Mouse (Mus musculus): ENCODE results near the gene Gm49318. TPM values are rescaled to one million over a fixed set of nuclear protein-coding genes. Genes with fewer than 3 reads are reported as not detected.

The Gm49318 gene
- polyA plus RNA-seq, 1 experiment from 2014 or later: not detected

- 12% methylated on average over 14 of the region's 14 CpGs for WGBS
- no peaks in the 10 kb centered on the region for H3K9me3 ChIP-seq (ENCODE audit: control insufficient read depth, low read length)
- H3K4me3 ChIP-seq (ENCODE audit: low read depth, low read length): no peak within 1 kb of the TSS
- no peak within 1 kb of the TSS for H3K27ac ChIP-seq (ENCODE audit: low read depth, low read length)
- no peak within 1 kb of the TSS for H3K4me2 ChIP-seq (ENCODE audit: low read depth, low read length)
- no peak for ATAC-seq (ENCODE audit: low read depth)
- H3K36me3 ChIP-seq (ENCODE audit: control insufficient read depth, insufficient read depth, low read length): no peaks in the 10 kb centered on the region
- peaks cover 20% of the 10 kb centered on the region for H3K27me3 ChIP-seq (ENCODE audit: control insufficient read depth, insufficient read depth, low read length)
- no peaks in the 10 kb centered on the region for H3K4me1 ChIP-seq (ENCODE audit: control insufficient read depth, insufficient read depth, low read length)
- no peak within 1 kb of the TSS for H3K9ac ChIP-seq (replicated peaks; ENCODE audit: low read depth, low read length)
Measured at GRCm38 (mm10) chr9:22098993-22099696, 28.1 kb upstream of the Gm49318 start, which contains the start of gene Cnn1. Gene Cnn1 (plus strand): TSS chr9:22099216.

GRCm38 (mm10) chr9:22095854-22096307, 24.8 kb upstream of the Gm49318 start:
- Histone ChIP-seq H3K27ac (ENCODE audit: low read depth, low read length) (no peak overlapping the region), H3K4me3 (ENCODE audit: low read depth, low read length) (peak overlapping the region; percentile 22), H3K27me3 (ENCODE audit: control insufficient read depth, insufficient read depth, low read length) (peaks cover 16% of the 10 kb centered on the region), H3K9ac (replicated peaks; ENCODE audit: low read depth, low read length) (peak overlapping the region; percentile 52), H3K9me3 (ENCODE audit: control insufficient read depth, low read length) (no peaks in the 10 kb centered on the region), H3K4me1 (ENCODE audit: control insufficient read depth, insufficient read depth, low read length) (no peaks in the 10 kb centered on the region), H3K4me2 (ENCODE audit: low read depth, low read length) (peak overlapping the region; percentile 48), H3K36me3 (ENCODE audit: control insufficient read depth, insufficient read depth, low read length) (no peaks in the 10 kb centered on the region)
- peak; percentile 60; the same call in 1 of the 2 replicates for ATAC-seq (ENCODE audit: low read depth)
- 4% methylated on average over 24 of the region's 24 CpGs for WGBS

GRCm38 (mm10) chr9:22092746-22093145, 21.7 kb upstream of the Gm49318 start:
- no peak overlapping the region for H3K9ac ChIP-seq (replicated peaks; ENCODE audit: low read depth, low read length)
- ATAC-seq (ENCODE audit: low read depth): no peak
- WGBS: 94% methylated on average over 6 of the region's 6 CpGs
- H3K4me3 ChIP-seq (ENCODE audit: low read depth, low read length): no peak overlapping the region
- H3K4me1 ChIP-seq (ENCODE audit: control insufficient read depth, insufficient read depth, low read length): no peaks in the 10 kb centered on the region
- no peaks in the 10 kb centered on the region for H3K36me3 ChIP-seq (ENCODE audit: control insufficient read depth, insufficient read depth, low read length)
- H3K27me3 ChIP-seq (ENCODE audit: control insufficient read depth, insufficient read depth, low read length): peaks cover 1% of the 10 kb centered on the region; the same call in 1 of the 2 replicates
- no peaks in the 10 kb centered on the region for H3K9me3 ChIP-seq (ENCODE audit: control insufficient read depth, low read length)
- H3K27ac ChIP-seq (ENCODE audit: low read depth, low read length): no peak overlapping the region
- no peak overlapping the region for H3K4me2 ChIP-seq (ENCODE audit: low read depth, low read length)

GRCm38 (mm10) chr9:22089986-22090385, 18.9 kb upstream of the Gm49318 start:
- peaks cover 6% of the 10 kb centered on the region for H3K4me1 ChIP-seq (ENCODE audit: control insufficient read depth, insufficient read depth, low read length)
- H3K27ac ChIP-seq (ENCODE audit: low read depth, low read length): no peak overlapping the region
- WGBS: 93% methylated on average over 7 of the region's 7 CpGs
- no peaks in the 10 kb centered on the region for H3K9me3 ChIP-seq (ENCODE audit: control insufficient read depth, low read length)
- H3K27me3 ChIP-seq (ENCODE audit: control insufficient read depth, insufficient read depth, low read length): no peaks in the 10 kb centered on the region
- no peak overlapping the region for H3K9ac ChIP-seq (replicated peaks; ENCODE audit: low read depth, low read length)
- H3K4me3 ChIP-seq (ENCODE audit: low read depth, low read length): no peak overlapping the region
- H3K36me3 ChIP-seq (ENCODE audit: control insufficient read depth, insufficient read depth, low read length): no peaks in the 10 kb centered on the region
- no peak for ATAC-seq (ENCODE audit: low read depth)
- no peak overlapping the region for H3K4me2 ChIP-seq (ENCODE audit: low read depth, low read length)

GRCm38 (mm10) chr9:22089281-22089680, 18.2 kb upstream of the Gm49318 start:
- Histone ChIP-seq H3K9me3 (ENCODE audit: control insufficient read depth, low read length) (no peaks in the 10 kb centered on the region), H3K4me2 (ENCODE audit: low read depth, low read length) (no peak overlapping the region), H3K36me3 (ENCODE audit: control insufficient read depth, insufficient read depth, low read length) (no peaks in the 10 kb centered on the region), H3K4me3 (ENCODE audit: low read depth, low read length) (no peak overlapping the region), H3K27me3 (ENCODE audit: control insufficient read depth, insufficient read depth, low read length) (no peaks in the 10 kb centered on the region), H3K27ac (ENCODE audit: low read depth, low read length) (no peak overlapping the region), H3K4me1 (ENCODE audit: control insufficient read depth, insufficient read depth, low read length) (peaks cover 6% of the 10 kb centered on the region), H3K9ac (replicated peaks; ENCODE audit: low read depth, low read length) (no peak overlapping the region)
- WGBS: 97% methylated on average over 7 of the region's 7 CpGs
- ATAC-seq (ENCODE audit: low read depth): no peak

GRCm38 (mm10) chr9:22087034-22087618, 16.1 kb upstream of the Gm49318 start:
- no peaks in the 10 kb centered on the region for H3K27me3 ChIP-seq (ENCODE audit: control insufficient read depth, insufficient read depth, low read length)
- H3K36me3 ChIP-seq (ENCODE audit: control insufficient read depth, insufficient read depth, low read length): no peaks in the 10 kb centered on the region
- 87% methylated on average over 2 of the region's 2 CpGs for WGBS
- no peaks in the 10 kb centered on the region for H3K9me3 ChIP-seq (ENCODE audit: control insufficient read depth, low read length)
- H3K4me2 ChIP-seq (ENCODE audit: low read depth, low read length): no peak overlapping the region
- no peak overlapping the region for H3K9ac ChIP-seq (replicated peaks; ENCODE audit: low read depth, low read length)
- H3K4me3 ChIP-seq (ENCODE audit: low read depth, low read length): no peak overlapping the region
- ATAC-seq (ENCODE audit: low read depth): no peak
- H3K27ac ChIP-seq (ENCODE audit: low read depth, low read length): no peak overlapping the region
- peaks cover 6% of the 10 kb centered on the region for H3K4me1 ChIP-seq (ENCODE audit: control insufficient read depth, insufficient read depth, low read length)

GRCm38 (mm10) chr9:22086012-22086411, 15.0 kb upstream of the Gm49318 start:
- Histone ChIP-seq H3K27ac (ENCODE audit: low read depth, low read length) (peak overlapping the region; percentile 75; the same call in 1 of the 2 replicates), H3K27me3 (ENCODE audit: control insufficient read depth, insufficient read depth, low read length) (no peaks in the 10 kb centered on the region)

GRCm38 (mm10) chr9:22085022-22085834, 14.2 kb upstream of the Gm49318 start, which contains the start of gene Ecsit:
Gene Ecsit (minus strand): TSS chr9:22085438.
- Histone ChIP-seq H3K27me3 (ENCODE audit: control insufficient read depth, insufficient read depth, low read length) (no peaks in the 10 kb centered on the region), H3K4me1 (ENCODE audit: control insufficient read depth, insufficient read depth, low read length) (peaks cover 6% of the 10 kb centered on the region), H3K36me3 (ENCODE audit: control insufficient read depth, insufficient read depth, low read length) (no peaks in the 10 kb centered on the region), H3K4me3 (ENCODE audit: low read depth, low read length) (peak within 1 kb of the TSS; percentile 77), H3K27ac (ENCODE audit: low read depth, low read length) (peak within 1 kb of the TSS; percentile 75), H3K4me2 (ENCODE audit: low read depth, low read length) (peak within 1 kb of the TSS; percentile 83), H3K9ac (replicated peaks; ENCODE audit: low read depth, low read length) (peak within 1 kb of the TSS; percentile 64), H3K9me3 (ENCODE audit: control insufficient read depth, low read length) (no peaks in the 10 kb centered on the region)
- WGBS: under 1% methylated on average over 48 of the region's 48 CpGs
- ATAC-seq (ENCODE audit: low read depth): peak; percentile 99

More at GRCm38 (mm10) chr9:22086012-22086411, 15.0 kb upstream of the Gm49318 start:
- Histone ChIP-seq H3K4me2 (ENCODE audit: low read depth, low read length) (peak overlapping the region; percentile 83), H3K9me3 (ENCODE audit: control insufficient read depth, low read length) (no peaks in the 10 kb centered on the region), H3K4me1 (ENCODE audit: control insufficient read depth, insufficient read depth, low read length) (peaks cover 6% of the 10 kb centered on the region), H3K9ac (replicated peaks; ENCODE audit: low read depth, low read length) (peak overlapping the region; percentile 64), H3K4me3 (ENCODE audit: low read depth, low read length) (peak overlapping the region; percentile 77), H3K36me3 (ENCODE audit: control insufficient read depth, insufficient read depth, low read length) (no peaks in the 10 kb centered on the region)
- WGBS: 82% methylated on average over 6 of the region's 6 CpGs
- ATAC-seq (ENCODE audit: low read depth): no peak
